Mouse (Mus musculus) heart, postnatal 14 days (tissue): ENCODE measurements at regions not wholly inside any gene's neighbourhood (a gene's known extent, or its start where the extent isn't known, plus 50 kb on each side); places are given as distances from the start of the nearest gene placed in this dataset.

Source experiments
- microRNA-seq, 2 experiments: library from miRNA; unstranded; fragments of <30 nt; microRNA quantifications; one replicate each; pipeline ENCODE4 v1.2.0; 2021 to 2022

Small RNA genes in the stretch of these regions (microRNA-seq; reads per million reads assigned to microRNA genes)
- gene Gm23243, result 0 reads per million in 2 experiments
